Comparison of ENCODE assay signal across 7 mouse cellular contexts in genomic region chr5:37242360-37243168, GRCm38 (mm10). TPM values are rescaled to one million over a fixed set of nuclear protein-coding genes. Genes with fewer than 3 reads are reported as not detected.
DNase-seq lines count a peak whose midpoint lies in the region; ATAC-seq and TF ChIP-seq lines count a peak whose summit lies in the region.

No protein-coding gene starts in this region.

- no peak for DNase-seq in lung, postnatal 4 days
- DNase-seq in intestine, embryonic 14.5 days (ENCODE audit: low spot score), result peak; percentile 54
- no peak for DNase-seq in spleen, postnatal 14 days (ENCODE audit: low spot score in 2 of 2)
- DNase-seq in layer of hippocampus, postnatal 14 days (ENCODE audit: low spot score in 2 of 2), result no peak

- H3K36me3 ChIP-seq in lung, embryonic 15.5 days, result no peaks in the 10 kb centered on the region
- no peaks in the 10 kb centered on the region for H3K36me3 ChIP-seq in embryonic facial prominence, embryonic 12.5 days
- H3K36me3 ChIP-seq in intestine, embryonic 14.5 days (ENCODE audit: control insufficient read depth, insufficient read depth, low read length), result no peaks in the 10 kb centered on the region

- H3K27ac ChIP-seq in lung, embryonic 15.5 days, result no peak overlapping the region
- H3K27ac ChIP-seq in embryonic facial prominence, embryonic 12.5 days, result no peak overlapping the region
- H3K27ac ChIP-seq in intestine, embryonic 14.5 days (ENCODE audit: low read depth), result no peak overlapping the region
- peak overlapping the region; percentile 56 for H3K27ac ChIP-seq in olfactory bulb, adult 2 months (ENCODE audit: insufficient read depth, low read depth, low read length)

- H3K4me1 ChIP-seq in lung, embryonic 15.5 days, result peaks cover 15% of the 10 kb centered on the region
- H3K4me1 ChIP-seq in embryonic facial prominence, embryonic 12.5 days, result peaks cover 27% of the 10 kb centered on the region
- peaks cover 9% of the 10 kb centered on the region for H3K4me1 ChIP-seq in intestine, embryonic 14.5 days (replicated peaks; ENCODE audit: control insufficient read depth, insufficient read depth, low read length)
- peaks cover 31% of the 10 kb centered on the region for H3K4me1 ChIP-seq in olfactory bulb, adult 2 months (ENCODE audit: control insufficient read depth, insufficient read depth, low read length)

- 13% methylated on average over 44 of the region's 44 CpGs for WGBS in lung, embryonic 15.5 days
- WGBS in embryonic facial prominence, embryonic 12.5 days, result 9% methylated on average over 44 of the region's 44 CpGs
- 11% methylated on average over 43 of the region's 44 CpGs for WGBS in intestine, embryonic 14.5 days
- 6% methylated on average over 44 of the region's 44 CpGs for WGBS in olfactory bulb, adult 2 months

- TF ChIP-seq CTCF in olfactory bulb, adult 2 months (IDR thresholded peaks at IDR 0.05; ENCODE audit: insufficient read depth, low read depth, low read length), result no peak

- peaks cover 79% of the 10 kb centered on the region for H3K27me3 ChIP-seq in lung, embryonic 15.5 days
- H3K27me3 ChIP-seq in embryonic facial prominence, embryonic 12.5 days, result peaks cover 82% of the 10 kb centered on the region
- peaks cover 74% of the 10 kb centered on the region for H3K27me3 ChIP-seq in intestine, embryonic 14.5 days (replicated peaks; ENCODE audit: control insufficient read depth, insufficient read depth, low read length)

- H3K9me3 ChIP-seq in lung, embryonic 15.5 days, result no peaks in the 10 kb centered on the region
- H3K9me3 ChIP-seq in embryonic facial prominence, embryonic 12.5 days, result no peaks in the 10 kb centered on the region
- H3K9me3 ChIP-seq in intestine, embryonic 14.5 days (ENCODE audit: control insufficient read depth, low read length), result no peaks in the 10 kb centered on the region

- no peak for ATAC-seq in lung, embryonic 15.5 days (ENCODE audit: borderline replicate concordance, extremely low read depth, low FRiP score, low TSS enrichment)
- ATAC-seq in embryonic facial prominence, embryonic 12.5 days (ENCODE audit: insufficient number of reproducible peaks, insufficient read depth, low FRiP score, low TSS enrichment), result no peak
- no peak for ATAC-seq in intestine, embryonic 14.5 days (replicated peaks; ENCODE audit: low FRiP score, low TSS enrichment, low read depth)

- no peak for TF ChIP-seq POLR2A in olfactory bulb, adult 2 months (IDR thresholded peaks at IDR 0.05; ENCODE audit: insufficient read depth, low read depth, low read length)

- peak overlapping the region; percentile 33 for H3K4me3 ChIP-seq in lung, embryonic 15.5 days
- peak overlapping the region; percentile 41 for H3K4me3 ChIP-seq in embryonic facial prominence, embryonic 12.5 days
- H3K4me3 ChIP-seq in intestine, embryonic 14.5 days (ENCODE audit: low read depth, low read length), result peak overlapping the region; percentile 37
- H3K4me3 ChIP-seq in olfactory bulb, adult 2 months (ENCODE audit: insufficient read depth, low read depth, low read length), result peak overlapping the region; percentile 63

- no peak overlapping the region for H3K9ac ChIP-seq in lung, embryonic 15.5 days
- peak overlapping the region; percentile 25; the same call in 1 of the 2 replicates for H3K9ac ChIP-seq in embryonic facial prominence, embryonic 12.5 days
- H3K9ac ChIP-seq in intestine, embryonic 14.5 days (ENCODE audit: low read length), result no peak overlapping the region

- peak overlapping the region; percentile 60 for H3K4me2 ChIP-seq in lung, embryonic 15.5 days
- peak overlapping the region; percentile 79 for H3K4me2 ChIP-seq in embryonic facial prominence, embryonic 12.5 days (replicated peaks)
- H3K4me2 ChIP-seq in intestine, embryonic 14.5 days (ENCODE audit: low read length), result peak overlapping the region; percentile 63

RNA-seq across cellular contexts. Expression of gene Crmp1, which starts 0.8 kb away (rescaled TPM):
- polyA plus RNA-seq in lung, embryonic 15.5 days (2015; fragmentation: Nextera tagmentation; extraction: Ambion mirVana), result 10.6 and 12.5 TPM in 2 replicates
- 49.5 and 61.2 TPM in 2 replicates for polyA plus RNA-seq in embryonic facial prominence, embryonic 12.5 days (2016; fragmentation: Nextera tagmentation; extraction: Ambion mirVana)
- polyA plus RNA-seq in intestine, embryonic 14.5 days (2014; fragmentation: Nextera tagmentation; extraction: Ambion mirVana), result 46.4 and 49.8 TPM in 2 replicates
- polyA plus RNA-seq in olfactory bulb, adult 2 months (2012; ENCODE audit: insufficient read depth, insufficient read length, low replicate concordance, missing spikeins), result 2,655 TPM in 1 of 2 replicates, not detected in the other
- total RNA-seq in layer of hippocampus, postnatal 14 days (2021), result 100 to 1,000 TPM; 405 to 421 TPM
